Mouse (Mus musculus) frontal cortex, postnatal 36 days (tissue): Measurements from ENCODE around the gene 9930022D16Rik.

Experiments used
- DNase-seq, 2 experiments: peaks; one replicate each; pipeline ENCODE4 v3.0.0; 2022; ENCODE audit warnings: low spot score in 2 of 2

9930022D16Rik gene

GRCm38 (mm10) chr11:109456261-109456660 lies 42.5 kb downstream of the 9930022D16Rik start:
- no peak for DNase-seq

- DNase-seq, result peak in 1 of 2 experiments; percentile 43
Observed at GRCm38 (mm10) chr11:109458165-109458564, 44.4 kb downstream of the 9930022D16Rik start.

GRCm38 (mm10) chr11:109460586-109460985 lies 46.9 kb downstream of the 9930022D16Rik start:
- DNase-seq, result no peak

- DNase-seq, result no peak
Observed at GRCm38 (mm10) chr11:109465068-109465467, 51.4 kb downstream of the 9930022D16Rik start.

- no peak for DNase-seq
Observed at GRCm38 (mm10) chr11:109466987-109467386, 53.3 kb downstream of the 9930022D16Rik start.

GRCm38 (mm10) chr11:109468133-109468532 lies 54.4 kb downstream of the 9930022D16Rik start:
- DNase-seq, result no peak
